Mouse (Mus musculus): ENCODE measurements around the gene Lamb3. TPM values are rescaled to one million over a fixed set of nuclear protein-coding genes. Genes with fewer than 3 reads are reported as not detected.
"Not testable (repeated sequence)": the region's sequence is repeated elsewhere in the genome, so short reads cannot be mapped to it uniquely, and the experiment has no call there.

The Lamb3 gene
- polyA plus RNA-seq, 1 experiment from 2014 or later: 1.5 TPM

DNA sequence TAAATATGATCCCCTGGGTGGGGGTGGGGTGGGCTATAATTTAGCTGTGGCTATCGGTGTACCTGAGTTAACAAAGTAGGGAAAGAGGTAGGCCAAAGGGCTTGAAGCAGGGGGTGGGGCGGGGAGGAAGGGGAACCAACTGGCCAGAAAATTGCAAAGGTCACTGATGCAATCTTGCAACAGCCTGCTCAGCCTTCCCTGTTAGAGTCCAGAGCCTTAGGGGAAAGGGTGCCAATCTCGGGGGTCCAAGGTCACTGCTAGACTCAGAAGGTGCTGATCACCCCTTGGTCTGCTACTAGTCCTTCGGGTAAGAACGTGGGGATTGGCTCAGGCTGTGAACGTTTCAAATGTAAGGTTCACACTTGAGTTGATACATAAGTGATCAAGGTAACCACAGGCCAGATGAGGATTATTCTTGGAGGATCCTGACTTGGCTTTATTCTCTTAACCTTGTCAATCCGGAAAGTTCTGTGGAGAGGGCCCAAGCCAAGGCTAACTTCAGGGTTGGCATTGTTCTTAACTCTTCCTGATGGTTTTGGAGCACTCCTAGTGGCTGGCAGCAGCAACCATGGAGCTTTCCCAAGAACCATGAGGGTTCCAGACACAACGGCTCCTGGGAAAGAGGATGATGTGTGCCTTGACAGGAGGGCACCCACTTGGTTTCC lies 67.0 kb downstream of the Lamb3 start:
- no peak overlapping the region for H3K4me3 ChIP-seq (ENCODE audit: low read depth, low read length)
- H3K4me1 ChIP-seq (ENCODE audit: insufficient read depth): peaks cover 34% of the 10 kb centered on the region
- TF ChIP-seq CTCF (IDR thresholded peaks at IDR 0.05; ENCODE audit: low read depth) (no peak), EP300 (IDR thresholded peaks at IDR 0.05; ENCODE audit: low read depth) (peak; percentile 72; the same call in 1 of the 2 replicates)
- H3K9ac ChIP-seq (replicated peaks): peak overlapping the region; percentile 30
- peak overlapping the region; percentile 49; the same call in 1 of the 2 replicates for H3K4me2 ChIP-seq (ENCODE audit: low read depth, low read length)
- no peaks in the 10 kb centered on the region for H3K27me3 ChIP-seq (ENCODE audit: insufficient read depth, low read length)
- DNase-seq (peak; percentile 77), ATAC-seq (peak; percentile 46)
- H3K27ac ChIP-seq (ENCODE audit: low read depth): peak overlapping the region; percentile 97
- H3K9me3 ChIP-seq (ENCODE audit: low read length): no peaks in the 10 kb centered on the region
- H3K36me3 ChIP-seq (replicated peaks; ENCODE audit: insufficient read depth, low read length): no peaks in the 10 kb centered on the region
- 49% methylated on average over 8 of the region's 8 CpGs for WGBS (ENCODE audit: insufficient replicate concordance)

DNA sequence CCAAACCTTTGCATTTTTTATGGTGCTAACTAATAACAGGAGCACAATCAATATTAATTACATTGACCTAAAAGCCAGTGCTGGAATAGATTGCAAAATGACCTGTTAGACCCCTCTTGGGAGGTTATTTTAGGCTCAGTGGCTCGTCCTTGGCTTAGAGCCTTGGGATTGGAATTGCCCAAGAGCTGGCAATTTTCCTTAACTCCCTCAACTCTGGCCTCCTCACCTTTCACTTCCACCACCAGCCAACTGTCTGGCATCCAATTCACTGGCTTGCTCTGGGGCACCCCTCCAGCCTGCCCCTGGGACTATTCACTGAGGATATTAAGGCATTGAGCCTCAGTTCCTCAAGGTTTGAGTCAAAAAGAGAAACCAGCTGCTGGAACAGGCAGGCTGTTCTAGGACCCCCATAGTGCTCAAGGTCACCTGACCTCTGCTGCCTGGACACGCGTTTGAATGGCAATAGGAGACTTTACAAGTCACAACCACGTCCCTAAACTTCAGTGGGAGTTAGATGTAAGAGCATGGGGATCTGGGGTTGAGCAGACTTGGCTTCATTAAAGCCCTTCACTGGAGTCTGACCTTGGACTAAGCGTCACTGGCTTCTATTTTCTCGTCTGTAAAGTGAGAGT lies 71.0 kb downstream of the Lamb3 start:
- peak overlapping the region; percentile 52; the same call in 1 of the 2 replicates for H3K27ac ChIP-seq (ENCODE audit: low read depth)

DNA sequence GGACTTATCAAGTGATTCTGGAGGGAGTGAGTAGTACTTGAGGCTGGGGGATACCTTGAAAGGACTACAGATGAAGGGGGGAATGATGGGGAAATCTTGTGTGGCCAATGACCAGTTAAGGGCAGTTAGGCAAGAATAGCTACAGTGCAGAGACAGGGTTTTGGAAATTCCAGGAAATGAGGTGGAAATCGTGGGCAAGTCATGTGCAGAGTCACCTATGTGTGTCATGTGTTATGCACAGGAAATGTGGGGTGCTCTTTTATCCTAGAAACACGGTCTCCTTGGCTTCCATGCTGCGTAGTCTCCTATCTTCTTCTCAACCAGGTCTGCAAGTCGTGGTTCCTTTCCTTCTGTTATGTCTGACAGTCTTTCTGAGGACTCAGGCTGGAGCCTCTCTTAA lies 72.0 kb downstream of the Lamb3 start:
- no peak overlapping the region for H3K27ac ChIP-seq (ENCODE audit: low read depth)
- no peaks in the 10 kb centered on the region for H3K9me3 ChIP-seq (ENCODE audit: low read length)
- no peak overlapping the region for H3K4me3 ChIP-seq (ENCODE audit: low read depth, low read length)
- 42% methylated on average over 4 of the region's 4 CpGs for WGBS (ENCODE audit: insufficient replicate concordance)
- H3K4me2 ChIP-seq (ENCODE audit: low read depth, low read length): no peak overlapping the region
- DNase-seq (no peak), ATAC-seq (no peak)
- H3K9ac ChIP-seq (replicated peaks): no peak overlapping the region
- H3K4me1 ChIP-seq (ENCODE audit: insufficient read depth): peaks cover 44% of the 10 kb centered on the region
- TF ChIP-seq EP300 (IDR thresholded peaks at IDR 0.05; ENCODE audit: low read depth) (no peak), CTCF (IDR thresholded peaks at IDR 0.05; ENCODE audit: low read depth) (no peak)
- H3K36me3 ChIP-seq (replicated peaks; ENCODE audit: insufficient read depth, low read length): no peaks in the 10 kb centered on the region
- no peaks in the 10 kb centered on the region for H3K27me3 ChIP-seq (ENCODE audit: insufficient read depth, low read length)

More for the DNA sequence above, 71.0 kb downstream of the Lamb3 start:
- 55% methylated on average over 6 of the region's 6 CpGs for WGBS (ENCODE audit: insufficient replicate concordance)
- peaks cover 42% of the 10 kb centered on the region for H3K4me1 ChIP-seq (ENCODE audit: insufficient read depth)
- H3K4me2 ChIP-seq (ENCODE audit: low read depth, low read length): no peak overlapping the region
- no peaks in the 10 kb centered on the region for H3K27me3 ChIP-seq (ENCODE audit: insufficient read depth, low read length)
- H3K36me3 ChIP-seq (replicated peaks; ENCODE audit: insufficient read depth, low read length): no peaks in the 10 kb centered on the region
- H3K9ac ChIP-seq (replicated peaks): no peak overlapping the region
- DNase-seq (peak; percentile 18), ATAC-seq (peak; percentile 44; the same call in 1 of the 2 replicates)
- TF ChIP-seq EP300 (IDR thresholded peaks at IDR 0.05; ENCODE audit: low read depth) (peak; percentile 58; the same call in 1 of the 2 replicates), CTCF (IDR thresholded peaks at IDR 0.05; ENCODE audit: low read depth) (no peak)
- no peak overlapping the region for H3K4me3 ChIP-seq (ENCODE audit: low read depth, low read length)
- H3K9me3 ChIP-seq (ENCODE audit: low read length): no peaks in the 10 kb centered on the region

DNA sequence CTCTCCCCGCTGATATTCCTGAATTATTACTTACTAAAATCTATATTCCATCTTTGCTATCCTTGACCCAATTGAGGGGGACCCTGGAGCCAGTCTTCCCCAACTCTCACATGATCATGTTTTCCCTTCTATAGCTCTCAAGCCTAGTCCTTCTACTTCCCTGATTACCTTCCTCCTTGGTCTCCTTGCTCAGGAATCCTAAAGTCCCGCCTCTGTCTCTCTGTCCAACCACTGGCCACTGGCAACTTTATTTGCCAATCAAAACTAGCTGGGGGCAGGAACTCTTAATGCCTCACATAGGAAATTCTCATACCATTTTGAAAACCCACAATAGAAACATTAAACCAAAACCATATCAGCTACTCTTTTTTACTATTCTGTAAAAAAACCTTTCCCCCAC lies 73.8 kb downstream of the Lamb3 start:
- Histone ChIP-seq H3K4me1 (ENCODE audit: insufficient read depth) (peaks cover 30% of the 10 kb centered on the region), H3K27me3 (ENCODE audit: insufficient read depth, low read length) (no peaks in the 10 kb centered on the region), H3K9me3 (ENCODE audit: low read length) (no peaks in the 10 kb centered on the region), H3K36me3 (replicated peaks; ENCODE audit: insufficient read depth, low read length) (no peaks in the 10 kb centered on the region), H3K27ac (ENCODE audit: low read depth) (no peak overlapping the region), H3K9ac (replicated peaks) (no peak overlapping the region), H3K4me2 (ENCODE audit: low read depth, low read length) (no peak overlapping the region), H3K4me3 (ENCODE audit: low read depth, low read length) (no peak overlapping the region)
- ATAC-seq (no peak), DNase-seq (no peak)
- TF ChIP-seq EP300 (IDR thresholded peaks at IDR 0.05; ENCODE audit: low read depth) (no peak), CTCF (IDR thresholded peaks at IDR 0.05; ENCODE audit: low read depth) (no peak)
- WGBS (ENCODE audit: insufficient replicate concordance): 89% methylated on average over 2 of the region's 2 CpGs

DNA sequence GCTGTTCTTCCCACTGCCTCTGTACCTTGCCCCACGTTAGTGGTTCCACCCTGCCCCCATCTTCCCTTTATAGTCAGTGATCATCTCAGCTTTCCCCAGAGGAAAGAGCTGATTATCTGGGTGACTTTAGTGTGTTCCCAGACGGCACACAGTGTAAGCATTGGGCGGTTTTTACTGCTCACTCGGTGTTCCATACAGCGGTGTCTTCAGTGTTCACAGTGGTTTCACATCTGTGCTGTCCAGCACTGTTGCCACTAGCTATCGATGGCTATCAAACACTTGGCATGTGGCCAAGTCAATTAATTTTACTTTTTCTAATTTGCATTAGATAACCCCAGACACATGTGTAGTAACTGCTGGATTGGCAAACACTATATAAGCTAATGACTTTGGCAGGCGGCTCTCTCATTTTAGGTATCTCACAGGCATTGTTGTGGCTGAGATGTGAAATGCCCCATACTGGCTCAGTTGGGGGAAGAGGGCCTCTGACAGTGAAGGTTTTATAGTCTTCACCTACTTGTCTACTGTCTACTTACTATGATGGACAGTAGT lies 76.8 kb downstream of the Lamb3 start:
- H3K9me3 ChIP-seq (ENCODE audit: low read length): no peaks in the 10 kb centered on the region
- H3K4me1 ChIP-seq (ENCODE audit: insufficient read depth): peaks cover 25% of the 10 kb centered on the region
- DNase-seq: no peak
- 0 out of 2 replicates have a peak overlapping the region, but pooled peaks have one; percentile 27 for H3K4me2 ChIP-seq (ENCODE audit: low read depth, low read length)
- no peaks in the 10 kb centered on the region for H3K27me3 ChIP-seq (ENCODE audit: insufficient read depth, low read length)
- no peak for TF ChIP-seq CTCF (IDR thresholded peaks at IDR 0.05; ENCODE audit: low read depth)
- TF ChIP-seq EP300 (IDR thresholded peaks at IDR 0.05; ENCODE audit: low read depth): no peak
- WGBS (ENCODE audit: insufficient replicate concordance): 58% methylated on average over 7 of the region's 7 CpGs
- no peaks in the 10 kb centered on the region for H3K36me3 ChIP-seq (replicated peaks; ENCODE audit: insufficient read depth, low read length)
- H3K27ac ChIP-seq (ENCODE audit: low read depth): peak overlapping the region; percentile 36
- ATAC-seq: no peak
- no peak overlapping the region for H3K4me3 ChIP-seq (ENCODE audit: low read depth, low read length)
- H3K9ac ChIP-seq (replicated peaks): no peak overlapping the region

DNA sequence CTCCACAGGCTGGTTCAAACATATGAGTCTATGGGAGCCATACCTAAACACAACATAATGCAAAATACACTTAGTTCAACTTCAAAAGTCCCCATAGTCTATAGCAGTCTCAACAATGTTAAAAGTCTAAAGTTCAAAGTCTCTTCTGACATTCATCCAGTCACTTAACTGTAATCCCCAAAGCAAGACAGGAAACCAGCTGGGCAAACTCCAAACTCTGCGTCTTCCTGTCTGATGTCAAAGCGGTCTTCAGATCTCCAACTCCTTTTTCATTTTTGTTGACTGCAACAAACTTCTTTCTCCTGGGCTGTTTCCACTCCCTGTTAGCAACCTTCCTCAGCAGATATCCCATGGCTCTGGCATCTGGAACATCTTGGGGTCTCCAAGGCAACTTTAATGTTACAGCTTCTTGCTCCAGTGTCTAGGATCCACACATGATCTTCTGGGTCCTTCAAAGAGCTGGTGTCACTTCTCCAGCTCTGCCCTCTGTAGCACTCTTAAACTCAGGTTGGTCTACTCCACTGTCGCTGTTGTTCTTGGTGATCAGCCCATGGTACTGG lies 78.3 kb downstream of the Lamb3 start:
- not testable (repeated sequence) for ATAC-seq, DNase-seq

More for the DNA sequence above, 78.3 kb downstream of the Lamb3 start:
- H3K4me1 ChIP-seq (ENCODE audit: insufficient read depth): peaks cover 21% of the 10 kb centered on the region
- WGBS (ENCODE audit: insufficient replicate concordance): 56% methylated on average over 3 of the region's 3 CpGs
- H3K4me3 ChIP-seq (ENCODE audit: low read depth, low read length); H3K36me3 ChIP-seq (replicated peaks; ENCODE audit: insufficient read depth, low read length); H3K27me3 ChIP-seq (ENCODE audit: insufficient read depth, low read length); H3K27ac ChIP-seq (ENCODE audit: low read depth); H3K4me2 ChIP-seq (ENCODE audit: low read depth, low read length); H3K9ac ChIP-seq (replicated peaks); H3K9me3 ChIP-seq (ENCODE audit: low read length): not testable (repeated sequence)

All from liver, postnatal 0 days (tissue).